Mouse (Mus musculus) right cerebral cortex, adult 2 months (tissue): Measurements from ENCODE around the gene Mmaa.

ENCODE experiments used
- DNase-seq, 2 experiments: peaks; one replicate each; pipeline ENCODE4 v3.0.0; 2021 to 2022; ENCODE audit warnings: low spot score in 2 of 2

Gene Mmaa

DNA sequence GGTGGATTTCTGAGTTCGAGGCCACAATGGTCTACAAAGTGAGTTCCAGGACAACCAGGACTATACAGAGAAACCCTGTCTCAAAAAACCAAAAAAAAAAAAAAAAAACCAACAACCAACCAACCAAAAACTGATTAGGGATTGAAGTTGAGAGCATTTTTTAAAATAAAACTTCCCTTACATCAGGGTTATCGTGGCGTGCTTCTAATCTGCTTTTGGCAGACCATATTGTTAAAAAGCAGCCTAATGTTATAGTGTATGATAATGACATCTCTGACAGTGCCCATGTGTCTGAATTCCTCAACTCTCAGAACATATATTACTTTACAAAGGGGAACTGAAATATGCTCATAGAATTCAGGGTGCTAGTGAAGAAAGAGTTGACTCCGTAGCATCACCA, 6.5 kb downstream of the Mmaa start:
- no peak for DNase-seq

GRCm38 (mm10) chr8:79286424-79286823, 8.3 kb downstream of the Mmaa start:
- no peak for DNase-seq

GRCm38 (mm10) chr8:79284626-79285025, 10.1 kb downstream of the Mmaa start:
- no peak for DNase-seq

DNA sequence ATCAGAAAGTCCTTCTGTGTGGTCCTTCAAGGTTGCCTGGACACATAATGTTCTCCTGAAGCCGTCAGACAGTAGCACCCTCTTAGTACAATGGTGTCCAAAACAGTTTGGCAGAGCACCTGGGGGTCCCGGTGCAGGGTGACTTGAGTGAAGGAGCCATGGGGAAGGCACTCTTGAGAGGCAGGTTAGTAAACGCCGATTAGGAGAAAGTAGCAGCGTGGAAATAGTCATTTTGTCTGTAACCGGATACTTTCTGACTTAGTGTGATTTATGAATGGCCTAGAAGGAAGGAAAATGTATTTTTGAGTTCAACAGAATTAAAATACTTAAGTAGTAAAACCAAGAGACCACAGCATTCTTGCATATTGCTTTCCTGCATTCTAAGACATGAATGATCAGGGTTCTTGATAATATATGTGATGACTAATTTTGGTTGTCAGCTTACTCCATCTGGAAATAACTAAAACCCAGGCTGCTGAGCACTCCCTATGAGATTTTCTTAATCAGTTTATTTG, 13.3 kb downstream of the Mmaa start:
- no peak for DNase-seq

- DNase-seq, result no peak
Observed at GRCm38 (mm10) chr8:79277264-79277870, 17.4 kb downstream of the Mmaa start.

DNA sequence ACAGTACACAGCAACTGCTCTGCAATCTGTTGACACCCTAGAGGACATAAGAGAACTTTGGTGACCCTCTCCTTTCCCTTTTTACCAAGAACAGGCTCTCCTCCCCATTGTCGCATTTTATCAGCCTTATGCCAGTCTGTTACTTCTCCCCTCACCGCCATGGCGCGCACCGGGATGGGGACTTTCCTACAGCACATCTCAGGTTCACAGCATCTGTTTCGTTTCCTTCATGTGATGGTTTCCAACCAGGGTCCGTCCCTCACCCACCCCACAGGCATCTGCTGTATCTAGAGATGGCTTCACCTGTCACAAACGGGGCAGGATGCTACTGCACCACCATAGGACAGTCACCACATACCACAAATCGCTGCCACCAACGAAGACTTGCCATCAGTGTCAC, 19.8 kb downstream of the Mmaa start:
- DNase-seq, result no peak

GRCm38 (mm10) chr8:79273776-79274175, 21.0 kb downstream of the Mmaa start:
- no peak for DNase-seq

DNA sequence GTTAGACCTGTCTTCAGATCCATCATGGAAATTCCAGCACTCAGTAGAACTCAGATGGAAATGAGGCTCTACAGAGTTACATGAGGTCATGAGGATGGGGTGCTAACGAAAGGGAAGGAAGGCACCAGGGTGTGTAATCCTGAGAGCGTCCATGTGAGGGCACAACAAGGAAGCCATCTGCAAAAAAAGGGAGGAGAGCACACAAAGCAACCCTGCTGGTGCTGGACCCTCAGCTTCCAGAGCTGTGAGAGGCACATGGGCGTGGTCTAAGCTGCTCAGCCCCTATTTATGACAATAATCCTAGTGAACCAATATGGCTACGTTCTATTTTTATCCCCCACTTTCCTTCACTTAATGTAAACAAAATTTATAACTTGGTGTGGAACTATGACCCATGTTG, 22.1 kb downstream of the Mmaa start:
- DNase-seq, result no peak

DNA sequence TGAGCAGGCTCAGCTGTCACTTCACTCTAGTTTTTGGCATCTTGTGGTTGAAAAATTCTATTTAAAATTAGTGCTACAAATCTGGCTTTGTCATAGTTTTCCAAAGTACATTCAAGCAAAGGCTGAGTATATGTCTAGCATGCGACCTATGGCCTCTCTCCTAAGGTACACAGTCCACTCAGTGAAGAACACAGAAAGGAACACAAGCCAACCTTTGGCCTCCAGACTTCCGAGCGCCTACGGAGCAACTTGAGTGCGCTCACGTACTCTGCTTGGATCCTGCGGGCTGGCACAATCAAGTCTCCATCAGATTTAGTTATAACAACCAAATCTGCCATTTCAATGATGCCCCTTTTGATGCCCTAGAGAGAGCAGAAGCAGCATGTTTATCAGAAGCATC, 25.8 kb downstream of the Mmaa start:
- no peak for DNase-seq

- DNase-seq, result no peak
Observed at GRCm38 (mm10) chr8:79261920-79262319, 32.8 kb downstream of the Mmaa start.

DNA sequence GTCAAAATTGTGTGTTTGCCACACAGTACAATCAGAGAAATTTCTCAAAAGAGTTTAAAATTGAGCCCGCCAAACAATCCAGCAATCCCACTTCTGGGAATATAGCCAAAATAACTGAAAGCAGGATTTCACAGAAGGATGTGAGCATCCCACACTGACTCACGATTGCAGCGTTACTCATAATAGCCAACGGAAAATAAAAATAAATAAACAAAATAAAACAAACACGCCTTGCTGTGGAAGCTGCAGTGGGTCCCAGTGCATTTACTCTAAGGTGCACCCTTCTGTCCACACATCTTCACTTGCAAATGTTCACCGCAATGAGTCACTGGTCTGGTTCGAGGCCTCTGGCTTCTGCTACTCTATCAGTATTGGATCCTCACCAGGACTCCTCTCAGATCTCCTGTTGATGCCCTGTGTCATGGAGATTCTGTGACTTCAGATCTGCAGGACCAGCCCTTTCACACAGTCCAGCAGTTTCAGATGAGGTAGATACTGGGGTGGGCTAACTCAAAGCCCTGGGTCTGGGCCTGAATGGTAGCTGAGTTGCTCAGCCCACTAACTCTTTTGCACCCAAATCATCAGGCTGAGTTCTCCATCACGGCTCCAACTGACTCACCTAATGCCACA, 38.5 kb downstream of the Mmaa start:
- peak in 1 of 2 experiments; percentile 15 for DNase-seq

DNA sequence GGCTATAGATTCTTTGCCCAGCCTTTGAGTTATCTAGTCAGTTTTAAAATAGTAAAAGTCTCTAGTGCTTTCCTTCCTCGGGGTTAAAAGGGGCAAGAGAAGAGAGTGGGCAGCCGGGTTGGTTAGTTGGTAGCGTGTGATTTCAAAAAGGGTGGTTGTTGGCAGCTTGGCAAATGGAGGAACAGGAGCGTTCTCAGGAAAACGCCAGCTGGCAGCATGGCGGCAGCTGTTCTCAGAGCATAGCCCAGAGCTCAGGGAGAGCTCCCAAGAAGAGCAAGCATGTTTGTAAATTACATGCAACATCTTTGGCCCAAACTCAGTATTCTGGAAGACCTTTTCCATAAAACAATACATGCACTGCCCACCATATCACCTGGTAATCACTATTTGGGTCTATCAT, 41.0 kb downstream of the Mmaa start:
- DNase-seq, result no peak

- no peak for DNase-seq
Observed at GRCm38 (mm10) chr8:79248470-79248869, 46.3 kb downstream of the Mmaa start, which contains the start of gene 1700011L22Rik. 1700011L22Rik (minus strand) TSS chr8:79248570.

DNA sequence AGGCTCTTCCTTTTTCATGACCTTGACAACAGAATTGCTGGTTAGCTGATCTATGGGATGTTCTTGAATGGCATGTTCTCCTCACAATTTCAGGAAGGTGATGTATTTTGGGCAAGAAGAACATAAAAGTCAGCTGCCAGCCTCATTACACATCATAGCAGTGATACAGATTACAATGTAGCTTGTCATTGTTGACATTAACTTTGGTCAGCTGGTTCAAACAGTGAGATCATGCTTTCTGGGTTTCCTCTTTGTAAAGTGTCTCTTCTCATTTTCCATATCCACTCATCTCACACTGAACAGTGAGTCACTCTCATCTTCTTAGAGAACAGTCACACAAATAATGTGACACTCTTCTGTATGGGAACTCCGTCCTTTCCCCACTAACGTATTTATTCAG, 51.3 kb downstream of the Mmaa start:
- no peak for DNase-seq

DNA sequence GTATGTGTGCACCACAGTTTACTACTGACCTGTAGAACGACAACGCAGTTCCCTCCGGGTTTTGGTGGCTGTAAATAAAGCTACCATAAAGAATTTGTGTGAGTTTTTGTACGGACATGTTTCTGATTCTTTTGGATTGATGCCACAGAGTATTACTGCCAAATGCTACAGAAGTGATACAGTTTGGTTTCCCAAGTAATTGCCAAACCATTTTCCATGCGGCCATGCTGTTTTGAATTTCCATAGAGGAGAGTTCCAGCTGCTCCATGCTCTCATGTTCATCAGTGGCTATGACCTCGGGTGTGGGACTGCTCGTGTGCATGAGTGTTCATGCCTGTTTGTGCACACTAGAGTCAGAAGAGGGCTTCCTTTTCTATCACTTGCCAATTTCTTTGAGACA, 54.7 kb downstream of the Mmaa start:
- no peak for DNase-seq

GRCm38 (mm10) chr8:79239320-79239719, 55.4 kb downstream of the Mmaa start:
- no peak for DNase-seq

GRCm38 (mm10) chr8:79229266-79229888, 65.4 kb downstream of the Mmaa start:
- DNase-seq, result no peak

GRCm38 (mm10) chr8:79227916-79228315, 66.8 kb downstream of the Mmaa start:
- DNase-seq, result no peak

DNA sequence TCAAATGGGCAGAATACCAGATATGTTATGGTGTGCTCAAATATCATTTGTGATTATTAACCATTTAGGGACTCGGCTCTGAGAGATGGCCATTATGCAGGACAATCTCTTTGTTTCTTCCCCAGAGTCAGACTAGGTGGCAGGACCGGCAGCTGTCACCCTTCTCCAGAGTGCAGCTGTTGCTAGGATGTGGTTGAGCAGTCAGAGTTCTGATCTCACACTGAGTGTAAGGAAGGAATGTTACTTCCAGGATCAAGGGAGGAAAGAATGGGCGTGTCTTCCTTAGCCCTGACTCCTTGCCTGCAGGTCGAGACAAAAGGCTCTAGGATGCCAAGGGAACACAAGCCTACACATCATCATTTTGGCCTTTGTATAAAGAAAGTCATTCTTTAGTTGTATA, 67.5 kb downstream of the Mmaa start:
- DNase-seq, result no peak

- no peak for DNase-seq
Observed at GRCm38 (mm10) chr8:79226046-79226445, 68.7 kb downstream of the Mmaa start.

- no peak for DNase-seq
Observed at GRCm38 (mm10) chr8:79225586-79225985, 69.2 kb downstream of the Mmaa start.

GRCm38 (mm10) chr8:79224363-79224762, 70.4 kb downstream of the Mmaa start:
- DNase-seq, result no peak

GRCm38 (mm10) chr8:79222752-79223141, 72.0 kb downstream of the Mmaa start:
- no peak for DNase-seq
